Mouse (Mus musculus) ZHBTc4 (cell line): ENCODE data around the gene Tfec.

Experiments used
- DNase-seq: peaks from one replicate; pipeline ENCODE4 v3.0.0-alpha.2; 2011; ENCODE audit warnings: low read depth, low spot score

The Tfec gene

DNA sequence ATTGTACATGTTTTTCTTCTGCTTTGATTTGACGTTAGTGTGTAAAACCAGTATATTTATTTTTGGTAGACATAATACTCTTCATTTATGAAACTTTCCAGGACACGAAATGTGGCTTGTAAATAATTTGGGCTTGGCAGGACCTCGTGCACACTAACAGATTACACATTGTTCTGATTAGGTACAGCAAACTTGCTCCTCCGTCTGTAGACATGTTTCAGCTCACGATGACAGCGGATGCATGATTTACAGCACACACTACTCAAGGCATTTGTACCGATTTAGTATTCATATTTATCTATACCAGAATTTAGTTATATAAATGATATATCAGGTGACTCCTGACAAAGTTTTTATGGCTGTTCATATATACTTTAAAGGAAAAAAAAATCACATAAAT lies 104.2 kb downstream of the Tfec start:
- no peak for DNase-seq

DNA sequence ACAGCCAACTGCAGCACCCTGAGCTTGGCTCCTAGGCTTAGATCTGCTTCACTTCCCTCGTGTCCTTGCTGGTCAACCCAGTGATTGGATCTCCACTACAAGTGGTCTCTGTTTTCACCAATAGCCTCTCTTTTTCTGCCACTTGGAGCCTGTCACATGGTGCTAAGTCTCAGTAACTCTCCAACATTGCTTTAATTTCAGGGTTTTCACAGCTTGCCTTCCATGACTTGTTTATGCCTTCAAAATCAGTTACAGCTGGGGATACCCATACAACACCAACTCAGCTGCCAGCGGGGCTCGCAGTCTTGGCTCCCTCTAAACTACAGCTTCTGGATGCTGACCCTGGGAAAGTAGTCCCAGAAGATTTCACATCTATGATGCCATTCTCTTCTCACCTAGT lies 113.1 kb downstream of the Tfec start:
- no peak for DNase-seq
